ENCODE assay signal across 29 mouse cellular contexts in genomic region chr7:109906165-109906564, GRCm38 (mm10). TPM values are rescaled to one million over a fixed set of nuclear protein-coding genes. Genes with fewer than 3 reads are reported as not detected.
DNase-seq lines count a peak whose midpoint lies in the region; ATAC-seq lines count a peak whose summit lies in the region.
"Had no signal": no experiment of that assay in that cellular context is flagged by ENCODE, and none has a peak within 500 bp of the region (broad histone marks: within the 10 kb centered on the region; RNA-seq: fewer than 3 reads in every experiment).

No protein-coding gene starts in this region.

- peaks cover 84% of the 10 kb centered on the region for H3K36me3 ChIP-seq in lung, embryonic 15.5 days
- peaks cover 20% of the 10 kb centered on the region for H3K36me3 ChIP-seq in midbrain, embryonic 11.5 days (ENCODE audit: control insufficient read depth, insufficient read depth, low read length)
- peaks cover 98% of the 10 kb centered on the region for H3K36me3 ChIP-seq in midbrain, embryonic 10.5 days
- peaks cover 27% of the 10 kb centered on the region for H3K36me3 ChIP-seq in liver, embryonic 11.5 days (ENCODE audit: control insufficient read depth, insufficient read depth, low read length)

- no peaks in the 10 kb centered on the region for H3K27me3 ChIP-seq in lung, embryonic 15.5 days
- H3K27me3 ChIP-seq in midbrain, embryonic 11.5 days (ENCODE audit: control insufficient read depth, insufficient read depth, low read length), result no peaks in the 10 kb centered on the region
- H3K27me3 ChIP-seq in midbrain, embryonic 10.5 days (ENCODE audit: low read depth, poor library complexity, severe bottlenecking), result no peaks in the 10 kb centered on the region
- no peaks in the 10 kb centered on the region for H3K27me3 ChIP-seq in liver, embryonic 11.5 days (replicated peaks; ENCODE audit: control insufficient read depth, insufficient read depth, low read length)
- H3K27me3 ChIP-seq: CH12.LX; embryonic facial prominence, embryonic 12.5 days; embryonic facial prominence, embryonic 15.5 days; forebrain, embryonic 12.5 days; heart, embryonic 13.5 days had no signal

- WGBS in lung, embryonic 15.5 days, result 93% methylated on average over 2 of the region's 2 CpGs
- WGBS in midbrain, embryonic 11.5 days, result 98% methylated on average over 2 of the region's 2 CpGs
- WGBS in midbrain, embryonic 10.5 days, result 100% methylated on average over 2 of the region's 2 CpGs
- 88% methylated on average over 2 of the region's 2 CpGs for WGBS in liver, embryonic 11.5 days

- H3K4me2 ChIP-seq in lung, embryonic 15.5 days, result no peak overlapping the region
- H3K4me2 ChIP-seq in midbrain, embryonic 11.5 days, result no peak overlapping the region
- H3K4me2 ChIP-seq in liver, embryonic 11.5 days, result no peak overlapping the region
- H3K4me2 ChIP-seq: embryonic facial prominence, embryonic 12.5 days; embryonic facial prominence, embryonic 15.5 days; forebrain, embryonic 12.5 days; heart, embryonic 13.5 days; hindbrain, embryonic 14.5 days had no signal

- H3K27ac ChIP-seq in lung, embryonic 15.5 days, result 0 out of 2 replicates have a peak overlapping the region, but pooled peaks have one; percentile 6
- no peak overlapping the region for H3K27ac ChIP-seq in midbrain, embryonic 11.5 days (ENCODE audit: low read depth, low read length)
- H3K27ac ChIP-seq in midbrain, embryonic 10.5 days (replicated peaks), result no peak overlapping the region
- H3K27ac ChIP-seq in liver, embryonic 11.5 days (ENCODE audit: low read depth, low read length), result no peak overlapping the region
- H3K27ac ChIP-seq: embryonic facial prominence, embryonic 12.5 days; embryonic facial prominence, embryonic 15.5 days; forebrain, embryonic 12.5 days; heart, adult 2 months; heart, embryonic 10.5 days; heart, embryonic 13.5 days; hindbrain, embryonic 14.5 days; hindbrain, postnatal 0 days had no signal

- H3K4me1 ChIP-seq in lung, embryonic 15.5 days, result no peaks in the 10 kb centered on the region
- no peaks in the 10 kb centered on the region for H3K4me1 ChIP-seq in midbrain, embryonic 11.5 days (ENCODE audit: control insufficient read depth, insufficient read depth, low read length)
- no peaks in the 10 kb centered on the region for H3K4me1 ChIP-seq in midbrain, embryonic 10.5 days
- no peaks in the 10 kb centered on the region for H3K4me1 ChIP-seq in liver, embryonic 11.5 days (replicated peaks; ENCODE audit: control insufficient read depth, insufficient read depth, low read length)
- H3K4me1 ChIP-seq: embryonic facial prominence, embryonic 12.5 days; embryonic facial prominence, embryonic 15.5 days; forebrain, embryonic 12.5 days; heart, embryonic 10.5 days; heart, embryonic 13.5 days had no signal

- DNase-seq in lung, postnatal 14 days, result no peak
- DNase-seq in midbrain, embryonic 11.5 days (ENCODE audit: low spot score, missing footprints), result peak; percentile 2
- DNase-seq in midbrain, embryonic 10.5 days (ENCODE audit: low spot score), result no peak
- DNase-seq in lung, postnatal 10 days, result peak; percentile 21
- DNase-seq in kidney, postnatal 4 days, result no peak
- no peak for DNase-seq in liver, embryonic 11.5 days (ENCODE audit: low spot score)
- DNase-seq in embryo, embryonic 10 days (ENCODE audit: low spot score), result no peak
- DNase-seq: adrenal gland, adult 8-10 months; adrenal gland, postnatal 25 days; B cell, adult 2 months; cerebellum, adult 11-12 months; cerebellum, adult 8-10 months; cerebellum, postnatal 10 days; gastrocnemius, postnatal 10 days; gastrocnemius, postnatal 36 days; heart, adult 2 months; heart, postnatal 14 days; heart, postnatal 4 days had no signal

- H3K9ac ChIP-seq in lung, embryonic 15.5 days, result no peak overlapping the region
- no peak overlapping the region for H3K9ac ChIP-seq in midbrain, embryonic 11.5 days (ENCODE audit: low read length)
- no peak overlapping the region for H3K9ac ChIP-seq in liver, embryonic 11.5 days (ENCODE audit: low read depth, low read length)
- H3K9ac ChIP-seq: embryonic facial prominence, embryonic 12.5 days; embryonic facial prominence, embryonic 15.5 days; forebrain, embryonic 12.5 days; heart, embryonic 13.5 days; hindbrain, embryonic 14.5 days had no signal

- no peaks in the 10 kb centered on the region for H3K9me3 ChIP-seq in lung, embryonic 15.5 days
- no peaks in the 10 kb centered on the region for H3K9me3 ChIP-seq in midbrain, embryonic 11.5 days (ENCODE audit: control insufficient read depth, low read length)
- no peaks in the 10 kb centered on the region; the same call in 1 of the 2 replicates for H3K9me3 ChIP-seq in midbrain, embryonic 10.5 days (replicated peaks)
- H3K9me3 ChIP-seq in liver, embryonic 11.5 days (ENCODE audit: control insufficient read depth, low read length), result no peaks in the 10 kb centered on the region
- H3K9me3 ChIP-seq: embryonic facial prominence, embryonic 12.5 days; embryonic facial prominence, embryonic 15.5 days; forebrain, embryonic 12.5 days; G1E; heart, embryonic 10.5 days had no signal

- no peak overlapping the region for H3K4me3 ChIP-seq in lung, embryonic 15.5 days
- no peak overlapping the region for H3K4me3 ChIP-seq in midbrain, embryonic 11.5 days (ENCODE audit: low read depth, low read length)
- no peak overlapping the region for H3K4me3 ChIP-seq in midbrain, embryonic 10.5 days
- H3K4me3 ChIP-seq in liver, embryonic 11.5 days (ENCODE audit: low read depth, low read length), result no peak overlapping the region
- H3K4me3 ChIP-seq: embryonic facial prominence, embryonic 12.5 days; embryonic facial prominence, embryonic 15.5 days; forebrain, embryonic 12.5 days; heart, adult 2 months; heart, embryonic 10.5 days; heart, embryonic 13.5 days had no signal

- ATAC-seq in lung, embryonic 15.5 days (ENCODE audit: borderline replicate concordance, extremely low read depth, low FRiP score, low TSS enrichment), result no peak
- no peak for ATAC-seq in midbrain, embryonic 11.5 days (ENCODE audit: low FRiP score)
- ATAC-seq in liver, embryonic 11.5 days (replicated peaks; ENCODE audit: low FRiP score), result no peak
- ATAC-seq: forebrain, embryonic 16.5 days; hindbrain, postnatal 0 days had no signal

RNA-seq across cellular contexts. Expression of gene Scube2, which starts 40.7 kb away (rescaled TPM):
- 2.5 and 3.1 TPM in 2 replicates for polyA plus RNA-seq in lung, embryonic 15.5 days (2015; fragmentation: Nextera tagmentation; extraction: Ambion mirVana)
- 3.6 and 4.2 TPM in 2 replicates for polyA plus RNA-seq in midbrain, embryonic 11.5 days (2014; fragmentation: Nextera tagmentation; extraction: Ambion mirVana)
- polyA plus RNA-seq in midbrain, embryonic 10.5 days (2016; fragmentation: Nextera tagmentation; extraction: Ambion mirVana), result 3.8 and 6.7 TPM in 2 replicates
- polyA plus RNA-seq in liver, embryonic 11.5 days (2014; fragmentation: Nextera tagmentation; extraction: Ambion mirVana), result 0.38 and 0.44 TPM in 2 replicates

RNA-seq across cellular contexts. Expression of gene Dennd5a, which starts 54.1 kb away (rescaled TPM):
- 35.4 and 38.4 TPM in 2 replicates for polyA plus RNA-seq in lung, embryonic 15.5 days (2015; fragmentation: Nextera tagmentation; extraction: Ambion mirVana)
- 52.4 and 53.0 TPM in 2 replicates for polyA plus RNA-seq in midbrain, embryonic 11.5 days (2014; fragmentation: Nextera tagmentation; extraction: Ambion mirVana)
- 30.2 and 35.4 TPM in 2 replicates for polyA plus RNA-seq in midbrain, embryonic 10.5 days (2016; fragmentation: Nextera tagmentation; extraction: Ambion mirVana)
- polyA plus RNA-seq in liver, embryonic 11.5 days (2014; fragmentation: Nextera tagmentation; extraction: Ambion mirVana), result 21.8 and 26.7 TPM in 2 replicates

Comparison
In these comparisons a context has a peak if more than half of its experiments do, and no peak if none do; other contexts are left out.
1. DNase-seq: peak in midbrain, embryonic 11.5 days (single experiment) and lung, postnatal 10 days (single experiment); none in lung, postnatal 14 days (single experiment), midbrain, embryonic 10.5 days (single experiment), kidney, postnatal 4 days (0 of 2), liver, embryonic 11.5 days (single experiment) and embryo, embryonic 10 days (single experiment).